Mouse (Mus musculus) embryonic facial prominence, embryonic 10.5 days (tissue): ENCODE measurements around the gene Eif4a3. TPM values are rescaled to one million over a fixed set of nuclear protein-coding genes. Genes with fewer than 3 reads are reported as not detected.
A peak's percentile ranks its signal among the peaks of the same experiment; 100 is the strongest.
"Not testable (repeated sequence)": the region's sequence is repeated elsewhere in the genome, so short reads cannot be mapped to it uniquely, and the experiment has no call there.

Source experiments
- DNase-seq: peaks from one replicate; pipeline ENCODE4 v3.0.0-alpha.2; 2017; ENCODE audit warnings: low spot score
- H3K27ac ChIP-seq: fragments of 300-500 bp; sonication (generic); replicated peaks from 2 replicates; pipeline ENCODE4 v1.5.1; 2016; ENCODE audit warnings: mild to moderate bottlenecking
- H3K27me3 ChIP-seq: fragments of 300-500 bp; sonication (generic); replicated peaks from 2 replicates; pipeline ENCODE4 v1.6.1; 2016; ENCODE audit warnings: low read depth, mild to moderate bottlenecking; ENCODE audit not compliant: poor library complexity, severe bottlenecking
- H3K36me3 ChIP-seq: fragments of 300-500 bp; sonication (generic); replicated peaks from 2 replicates; pipeline ENCODE4 v1.6.1; 2016; ENCODE audit warnings: mild to moderate bottlenecking, moderate library complexity
- H3K4me1 ChIP-seq: fragments of 300-500 bp; sonication (generic); 2 replicates; pipeline ENCODE4 v1.6.1; 2016
- H3K4me3 ChIP-seq: fragments of 300-500 bp; sonication (generic); 2 replicates; pipeline ENCODE4 v1.5.1; 2016; ENCODE audit warnings: mild to moderate bottlenecking, moderate library complexity
- H3K9me3 ChIP-seq: fragments of 300-500 bp; sonication (generic); 2 replicates; pipeline ENCODE4 v1.6.1; 2016; ENCODE audit warnings: mild to moderate bottlenecking
- WGBS: fragments of 180-500 bp; shearing (Covaris S2); methylation state at CpG from one replicate; pipeline ENCODE4 v1.1.7; 2016; 5-methylcytosine and 5-hydroxymethylcytosine counted together
- polyA plus RNA-seq: library from polyadenylated mRNA; unstranded; fragments of >200 nt; fragmentation: Nextera tagmentation; extraction: Ambion mirVana; gene quantifications from 2 replicates; pipeline ENCODE4 v1.2.1, GENCODE M21; 2016

The Eif4a3 gene
- polyA plus RNA-seq, 1 experiment from 2014 or later = 465 TPM

GRCm38 (mm10) chr11:119314252-119314936 is 14.5 kb upstream of the Eif4a3 start:
- Histone ChIP-seq H3K4me1 (peaks cover 7% of the 10 kb centered on the region; the same call in 1 of the 2 replicates), H3K4me3 (no peak overlapping the region), H3K27ac (no peak overlapping the region), H3K9me3 (no peaks in the 10 kb centered on the region), H3K27me3 (peaks cover 24% of the 10 kb centered on the region), H3K36me3 (no peaks in the 10 kb centered on the region)
- no peak for DNase-seq
- WGBS = 81% methylated on average over 17 of the region's 17 CpGs

DNA sequence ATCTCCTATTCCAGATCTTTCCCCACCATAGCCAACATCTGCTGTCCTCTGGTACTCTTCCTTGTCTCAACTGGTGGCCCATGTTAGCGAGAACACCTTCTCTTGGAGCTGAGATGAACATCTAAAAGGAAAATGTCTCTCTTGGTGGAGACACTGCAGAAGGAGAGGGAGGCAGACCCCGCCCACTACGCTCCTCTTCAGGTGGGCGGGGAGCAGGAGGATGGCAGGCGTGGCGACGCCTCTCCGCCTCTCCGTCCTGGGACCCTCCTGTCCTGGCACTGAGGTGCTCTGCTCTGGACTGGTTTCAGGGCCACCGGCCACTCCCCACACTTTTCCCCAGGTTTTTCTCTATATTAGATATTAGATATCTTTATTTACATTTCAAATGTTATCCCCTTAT is 10.7 kb upstream of the Eif4a3 start:
- Histone ChIP-seq H3K36me3 (no peaks in the 10 kb centered on the region), H3K4me1 (peaks cover 26% of the 10 kb centered on the region), H3K27ac (no peak overlapping the region), H3K4me3 (no peak overlapping the region), H3K9me3 (no peaks in the 10 kb centered on the region), H3K27me3 (peaks cover 42% of the 10 kb centered on the region)
- no peak for DNase-seq
- WGBS = 11% methylated on average over 10 of the region's 10 CpGs

DNA sequence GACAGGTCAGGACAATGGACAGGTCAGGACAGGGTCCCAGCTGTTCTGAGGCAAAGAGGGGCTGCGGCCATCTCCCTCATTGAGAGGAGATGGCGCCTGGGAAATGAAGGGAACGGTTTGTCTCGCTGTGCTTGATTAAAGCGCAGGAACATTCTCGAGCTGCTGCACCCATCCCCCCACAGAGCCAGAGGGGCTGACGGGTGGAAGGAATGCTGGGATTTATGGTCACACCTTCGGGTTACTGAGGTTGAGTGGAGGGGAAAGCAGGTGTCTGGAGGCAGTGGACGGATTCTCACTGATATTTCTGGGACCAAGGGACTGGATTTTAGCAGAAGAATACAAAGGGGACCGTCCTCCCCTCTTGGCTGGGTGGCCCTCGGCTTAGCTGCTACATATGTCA is 8.0 kb upstream of the Eif4a3 start:
- Histone ChIP-seq H3K4me3 (peak overlapping the region; percentile 5; the same call in 1 of the 2 replicates), H3K4me1 (peaks cover 21% of the 10 kb centered on the region), H3K9me3 (no peaks in the 10 kb centered on the region), H3K27me3 (peaks cover 60% of the 10 kb centered on the region), H3K27ac (peak overlapping the region; percentile 24; the same call in 1 of the 2 replicates), H3K36me3 (no peaks in the 10 kb centered on the region)
- no peak for DNase-seq
- 30% methylated on average over 11 of the region's 11 CpGs for WGBS

DNA sequence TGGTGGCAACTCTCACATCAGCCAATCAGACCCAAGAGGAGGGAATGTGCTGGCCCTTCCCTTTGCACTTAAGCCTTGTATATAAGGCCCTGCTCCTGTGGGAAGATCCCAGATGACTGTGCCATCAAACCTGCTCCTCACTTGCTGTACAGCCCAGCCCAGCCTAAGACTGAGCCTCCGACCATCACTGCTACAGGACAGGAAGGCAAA is 7.7 kb upstream of the Eif4a3 start, which contains the start of gene Card14:
TSS of gene Card14 (plus strand) at position 111 of the 210 bp plus-strand sequence.
- Histone ChIP-seq H3K9me3 (no peaks in the 10 kb centered on the region), H3K36me3 (no peaks in the 10 kb centered on the region), H3K27me3 (peaks cover 60% of the 10 kb centered on the region), H3K4me3 (peak within 1 kb of the TSS; percentile 5; the same call in 1 of the 2 replicates), H3K27ac (peak within 1 kb of the TSS; percentile 24; the same call in 1 of the 2 replicates), H3K4me1 (peaks cover 21% of the 10 kb centered on the region)
- DNase-seq = no peak
- 45% methylated on average over 1 of the region's 1 CpGs for WGBS

DNA sequence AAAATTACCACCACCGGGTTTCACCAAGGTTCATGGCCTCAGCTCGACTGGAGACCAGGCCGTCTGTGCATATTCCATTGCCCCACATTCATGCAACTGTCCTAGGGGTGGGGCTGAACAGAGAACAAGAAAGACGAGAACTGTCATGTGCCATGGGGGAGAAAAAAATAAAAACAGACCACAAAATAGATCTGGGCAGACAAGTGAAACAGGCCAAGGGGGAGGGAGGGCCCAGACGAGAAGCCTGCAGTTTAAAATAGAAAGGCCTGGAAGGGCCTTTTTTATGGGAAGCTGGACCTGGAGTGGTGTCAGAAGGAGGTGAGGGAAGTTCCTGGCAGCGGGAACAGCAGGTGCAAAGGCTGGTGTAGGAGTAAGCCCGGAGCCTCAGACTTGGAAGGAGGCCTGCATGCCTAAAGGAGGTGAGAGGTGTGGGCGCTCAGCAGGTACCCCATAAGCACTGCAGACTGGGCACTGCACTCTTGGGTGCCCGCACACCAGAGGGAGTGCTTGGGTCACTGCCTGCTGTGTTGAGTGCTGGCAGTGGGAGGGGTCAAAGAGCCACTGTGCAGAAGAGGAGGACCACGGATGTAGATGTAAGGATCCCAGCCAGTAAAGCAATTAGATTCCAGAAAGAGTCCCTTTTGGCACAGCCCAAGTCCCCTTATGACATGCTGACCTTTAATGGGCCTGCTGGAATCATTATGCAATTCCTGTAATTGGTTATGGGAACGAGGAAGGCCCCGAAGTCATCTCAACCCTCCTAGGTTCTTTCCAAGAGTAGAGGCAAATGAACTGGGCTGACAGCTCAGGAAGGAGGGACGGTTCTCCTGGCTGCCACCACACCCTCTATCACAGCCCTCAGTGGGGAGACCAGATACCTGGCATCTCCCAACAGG is 7.1 kb upstream of the Eif4a3 start:
- H3K36me3 ChIP-seq = no peaks in the 10 kb centered on the region
- H3K27ac ChIP-seq = no peak overlapping the region
- H3K27me3 ChIP-seq = peaks cover 57% of the 10 kb centered on the region
- H3K4me1 ChIP-seq = peaks cover 21% of the 10 kb centered on the region
- no peak overlapping the region for H3K4me3 ChIP-seq
- no peak for DNase-seq
- WGBS = 65% methylated on average over 13 of the region's 13 CpGs
- no peaks in the 10 kb centered on the region for H3K9me3 ChIP-seq

- Histone ChIP-seq H3K36me3 (no peaks in the 10 kb centered on the region), H3K27ac (no peak overlapping the region), H3K4me1 (peaks cover 25% of the 10 kb centered on the region), H3K4me3 (no peak overlapping the region), H3K9me3 (no peaks in the 10 kb centered on the region), H3K27me3 (peaks cover 41% of the 10 kb centered on the region)
- WGBS = 42% methylated on average over 16 of the region's 16 CpGs
- DNase-seq = peak; percentile 60
These were observed 5.2 kb upstream of the Eif4a3 start for GRCm38 (mm10) chr11:119304904-119305712.

GRCm38 (mm10) chr11:119300986-119301385 is 1.1 kb upstream of the Eif4a3 start:
- H3K27me3 ChIP-seq = peaks cover 19% of the 10 kb centered on the region; the same call in 1 of the 2 replicates
- peak overlapping the region; percentile 99 for H3K4me3 ChIP-seq
- 34% methylated on average over 2 of the region's 2 CpGs for WGBS
- no peaks in the 10 kb centered on the region for H3K9me3 ChIP-seq
- peaks cover 23% of the 10 kb centered on the region for H3K36me3 ChIP-seq
- no peak overlapping the region for H3K27ac ChIP-seq
- H3K4me1 ChIP-seq = peaks cover 17% of the 10 kb centered on the region
- no peak for DNase-seq

- Histone ChIP-seq H3K36me3 (peaks cover 29% of the 10 kb centered on the region), H3K4me3 (peak overlapping the region; percentile 99), H3K9me3 (no peaks in the 10 kb centered on the region), H3K27me3 (peaks cover 18% of the 10 kb centered on the region; the same call in 1 of the 2 replicates), H3K27ac (peak overlapping the region; percentile 97), H3K4me1 (peaks cover 17% of the 10 kb centered on the region)
- DNase-seq = no peak
- WGBS = 1% methylated on average over 31 of the region's 31 CpGs
These were observed 502 bp upstream of the Eif4a3 start for GRCm38 (mm10) chr11:119300246-119300935.

DNA sequence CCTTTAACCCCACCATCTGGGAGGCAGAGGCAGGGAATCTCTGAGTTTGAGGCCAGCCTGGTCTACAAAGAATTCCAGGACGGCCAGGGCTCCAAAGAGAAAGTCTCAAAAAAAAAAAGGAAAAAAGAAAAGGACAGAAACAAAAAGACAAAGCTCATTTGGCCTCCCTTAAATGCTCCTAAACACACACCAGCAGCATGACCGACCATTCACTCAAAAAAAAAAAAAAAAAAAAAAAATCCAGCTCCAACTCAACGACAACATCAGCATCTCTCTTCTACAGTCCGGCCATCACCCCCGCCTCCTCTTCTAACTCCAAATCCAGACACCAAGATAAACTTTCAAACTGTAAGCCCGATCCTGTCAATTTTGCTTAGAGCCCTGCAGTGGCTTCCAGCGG is 972 bp downstream of the Eif4a3 start:
- H3K27ac ChIP-seq = peak overlapping the region; percentile 97
- H3K9me3 ChIP-seq = no peaks in the 10 kb centered on the region
- DNase-seq = no peak
- H3K4me3 ChIP-seq = peak overlapping the region; percentile 99
- peaks cover 44% of the 10 kb centered on the region for H3K36me3 ChIP-seq
- H3K4me1 ChIP-seq = peaks cover 17% of the 10 kb centered on the region
- WGBS = 19% methylated on average over 7 of the region's 7 CpGs
- H3K27me3 ChIP-seq = 0 out of 2 replicates have a peak, but pooled peaks cover 3% of the 10 kb centered on the region

- Histone ChIP-seq H3K4me3 (peak overlapping the region; percentile 99), H3K4me1 (peaks cover 17% of the 10 kb centered on the region), H3K36me3 (peaks cover 53% of the 10 kb centered on the region), H3K27me3 (no peaks in the 10 kb centered on the region), H3K27ac (no peak overlapping the region), H3K9me3 (no peaks in the 10 kb centered on the region)
- 85% methylated on average over 6 of the region's 6 CpGs for WGBS
- no peak for DNase-seq
These were observed 1.9 kb downstream of the Eif4a3 start for GRCm38 (mm10) chr11:119297996-119298395.

GRCm38 (mm10) chr11:119292861-119293260 is 7.0 kb downstream of the Eif4a3 start:
- H3K36me3 ChIP-seq = peaks cover 98% of the 10 kb centered on the region
- not testable (repeated sequence) for H3K4me1 ChIP-seq, H3K27me3 ChIP-seq, H3K9me3 ChIP-seq, DNase-seq, H3K27ac ChIP-seq, H3K4me3 ChIP-seq
- WGBS = 94% methylated on average over 8 of the region's 8 CpGs
